Mouse (Mus musculus) hindbrain, embryonic 12.5 days (tissue): ENCODE measurements around the gene Slc27a4. TPM values are rescaled to one million over a fixed set of nuclear protein-coding genes. Genes with fewer than 3 reads are reported as not detected.
"Not testable (repeated sequence)": the region's sequence is repeated elsewhere in the genome, so short reads cannot be mapped to it uniquely, and the experiment has no call there.

ENCODE experiments used
- ATAC-seq: fragments of 200-750 bp; cut with Nextera tagmentation; 2 replicates; pipeline ENCODE4 v1.8.0; 2017; ENCODE audit warnings: moderate TSS enrichment; ENCODE audit not compliant: low FRiP score
- H3K27ac ChIP-seq: fragments of 300-500 bp; sonication (generic); 2 replicates; pipeline ENCODE4 v1.5.1; 2016; ENCODE audit warnings: mild to moderate bottlenecking
- H3K27me3 ChIP-seq: fragments of 300-500 bp; sonication (generic); 2 replicates; pipeline ENCODE4 v1.6.1; 2016; ENCODE audit warnings: mild to moderate bottlenecking
- H3K36me3 ChIP-seq: fragments of 300-500 bp; sonication (generic); 2 replicates; pipeline ENCODE4 v1.6.1; 2016; ENCODE audit warnings: mild to moderate bottlenecking
- H3K4me1 ChIP-seq: fragments of 300-500 bp; sonication (generic); 2 replicates; pipeline ENCODE4 v1.6.1; 2016
- H3K4me2 ChIP-seq: fragments of 300-500 bp; sonication (generic); replicated peaks from 2 replicates; pipeline ENCODE4 v1.6.1; 2016; ENCODE audit warnings: mild to moderate bottlenecking
- H3K4me3 ChIP-seq: fragments of 300-500 bp; sonication (generic); 2 replicates; pipeline ENCODE4 v1.5.1; 2016; ENCODE audit warnings: mild to moderate bottlenecking
- H3K9ac ChIP-seq: fragments of 300-500 bp; sonication (generic); 2 replicates; pipeline ENCODE4 v1.6.1; 2016; ENCODE audit warnings: mild to moderate bottlenecking, moderate library complexity
- H3K9me3 ChIP-seq: fragments of 300-500 bp; sonication (generic); replicated peaks from 2 replicates; pipeline ENCODE4 v1.6.1; 2016; ENCODE audit warnings: mild to moderate bottlenecking
- WGBS: fragments of 180-500 bp; shearing (Covaris S2); methylation state at CpG from one replicate; pipeline ENCODE4 v1.1.7; 2016; 5-methylcytosine and 5-hydroxymethylcytosine counted together
- polyA plus RNA-seq: library from polyadenylated mRNA; unstranded; fragments of >200 nt; fragmentation: Nextera tagmentation; extraction: Ambion mirVana; gene quantifications from 2 replicates; pipeline ENCODE4 v1.2.1, GENCODE M21; 2016

The Slc27a4 gene
- 28.3 and 29.3 TPM in 2 replicates for polyA plus RNA-seq

GRCm38 (mm10) chr2:29802075-29802826 lies at the start of gene Slc27a4:
TSS of gene Slc27a4 (plus strand) at chr2:29802634.
- ATAC-seq = peak; percentile 98
- Histone ChIP-seq H3K27me3 (peaks cover 3% of the 10 kb centered on the region; the same call in 1 of the 2 replicates), H3K4me3 (peak within 1 kb of the TSS; percentile 85), H3K4me2 (peak within 1 kb of the TSS; percentile 70), H3K4me1 (peaks cover 14% of the 10 kb centered on the region), H3K9ac (peak within 1 kb of the TSS; percentile 93), H3K36me3 (peaks cover 35% of the 10 kb centered on the region), H3K27ac (peak within 1 kb of the TSS; percentile 91), H3K9me3 (no peaks in the 10 kb centered on the region)
- 6% methylated on average over 25 of the region's 28 CpGs for WGBS

GRCm38 (mm10) chr2:29755693-29756092 lies 46.7 kb upstream of the Slc27a4 start:
- no peaks in the 10 kb centered on the region for H3K9me3 ChIP-seq
- no peaks in the 10 kb centered on the region for H3K36me3 ChIP-seq
- no peak overlapping the region for H3K4me3 ChIP-seq
- no peak overlapping the region for H3K9ac ChIP-seq
- no peak for ATAC-seq
- peaks cover 29% of the 10 kb centered on the region for H3K27me3 ChIP-seq
- no peak overlapping the region for H3K4me2 ChIP-seq
- H3K4me1 ChIP-seq = peaks cover 12% of the 10 kb centered on the region
- H3K27ac ChIP-seq = no peak overlapping the region

- Histone ChIP-seq H3K27ac (no peak overlapping the region), H3K27me3 (no peaks in the 10 kb centered on the region), H3K36me3 (no peaks in the 10 kb centered on the region), H3K9ac (no peak overlapping the region), H3K9me3 (no peaks in the 10 kb centered on the region), H3K4me3 (no peak overlapping the region), H3K4me2 (no peak overlapping the region), H3K4me1 (no peaks in the 10 kb centered on the region)
- peak; percentile 68; the same call in 1 of the 2 replicates for ATAC-seq
- 3% methylated on average over 1 of the region's 1 CpGs for WGBS
These were observed 37.6 kb upstream of the Slc27a4 start for GRCm38 (mm10) chr2:29764831-29765230.

- H3K4me2 ChIP-seq = no peak overlapping the region
- H3K27me3 ChIP-seq = no peaks in the 10 kb centered on the region
- H3K27ac ChIP-seq = no peak overlapping the region
- no peak overlapping the region for H3K4me3 ChIP-seq
- no peak for ATAC-seq
- no peaks in the 10 kb centered on the region for H3K4me1 ChIP-seq
- no peak overlapping the region for H3K9ac ChIP-seq
- peaks cover 7% of the 10 kb centered on the region; the same call in 1 of the 2 replicates for H3K36me3 ChIP-seq
- H3K9me3 ChIP-seq = no peaks in the 10 kb centered on the region
- WGBS = 74% methylated on average over 11 of the region's 11 CpGs
These were observed 34.3 kb upstream of the Slc27a4 start for GRCm38 (mm10) chr2:29767976-29768709.

- Histone ChIP-seq H3K27ac (no peak overlapping the region), H3K9ac (no peak overlapping the region), H3K4me1 (no peaks in the 10 kb centered on the region), H3K27me3 (no peaks in the 10 kb centered on the region), H3K9me3 (no peaks in the 10 kb centered on the region), H3K36me3 (peaks cover 14% of the 10 kb centered on the region; the same call in 1 of the 2 replicates), H3K4me3 (no peak overlapping the region), H3K4me2 (no peak overlapping the region)
- ATAC-seq = no peak
- WGBS = 73% methylated on average over 9 of the region's 9 CpGs
These were observed 33.5 kb upstream of the Slc27a4 start for GRCm38 (mm10) chr2:29768901-29769300.

- H3K4me1 ChIP-seq = no peaks in the 10 kb centered on the region
- H3K9me3 ChIP-seq = no peaks in the 10 kb centered on the region
- H3K4me2 ChIP-seq = no peak overlapping the region
- H3K4me3 ChIP-seq = no peak overlapping the region
- no peak overlapping the region for H3K27ac ChIP-seq
- H3K27me3 ChIP-seq = no peaks in the 10 kb centered on the region
- no peak for ATAC-seq
- H3K36me3 ChIP-seq = peaks cover 21% of the 10 kb centered on the region
- H3K9ac ChIP-seq = no peak overlapping the region
These were observed 32.3 kb upstream of the Slc27a4 start for GRCm38 (mm10) chr2:29770162-29770561.

GRCm38 (mm10) chr2:29771611-29772461 lies 30.6 kb upstream of the Slc27a4 start:
- H3K27me3 ChIP-seq = no peaks in the 10 kb centered on the region
- no peak overlapping the region for H3K4me3 ChIP-seq
- no peak overlapping the region for H3K27ac ChIP-seq
- no peaks in the 10 kb centered on the region for H3K9me3 ChIP-seq
- H3K4me1 ChIP-seq = no peaks in the 10 kb centered on the region
- 89% methylated on average over 8 of the region's 8 CpGs for WGBS
- no peak overlapping the region for H3K9ac ChIP-seq
- peaks cover 32% of the 10 kb centered on the region for H3K36me3 ChIP-seq
- no peak overlapping the region for H3K4me2 ChIP-seq
- ATAC-seq = no peak

GRCm38 (mm10) chr2:29773323-29773722 lies 29.1 kb upstream of the Slc27a4 start:
- ATAC-seq = no peak
- 90% methylated on average over 4 of the region's 4 CpGs for WGBS
- H3K27ac ChIP-seq = no peak overlapping the region
- no peak overlapping the region for H3K4me2 ChIP-seq
- H3K36me3 ChIP-seq = peaks cover 47% of the 10 kb centered on the region
- H3K27me3 ChIP-seq = no peaks in the 10 kb centered on the region
- no peaks in the 10 kb centered on the region for H3K4me1 ChIP-seq
- no peak overlapping the region for H3K9ac ChIP-seq
- H3K9me3 ChIP-seq = no peaks in the 10 kb centered on the region
- H3K4me3 ChIP-seq = no peak overlapping the region

- not testable (repeated sequence) for H3K9me3 ChIP-seq, ATAC-seq, H3K4me3 ChIP-seq, H3K4me1 ChIP-seq, H3K27ac ChIP-seq, H3K9ac ChIP-seq, H3K27me3 ChIP-seq, H3K4me2 ChIP-seq
- H3K36me3 ChIP-seq = peaks cover 89% of the 10 kb centered on the region
- WGBS = 97% methylated on average over 2 of the region's 2 CpGs
These were observed 21.2 kb upstream of the Slc27a4 start for GRCm38 (mm10) chr2:29781256-29781655.

- Histone ChIP-seq H3K4me3 (no peak overlapping the region), H3K4me1 (peaks cover 16% of the 10 kb centered on the region), H3K36me3 (peaks cover 60% of the 10 kb centered on the region), H3K27me3 (no peaks in the 10 kb centered on the region), H3K9ac (no peak overlapping the region), H3K27ac (no peak overlapping the region), H3K9me3 (no peaks in the 10 kb centered on the region), H3K4me2 (no peak overlapping the region)
- 74% methylated on average over 4 of the region's 4 CpGs for WGBS
- ATAC-seq = no peak
These were observed 18.1 kb upstream of the Slc27a4 start for GRCm38 (mm10) chr2:29784290-29784689.

GRCm38 (mm10) chr2:29787104-29787917 lies 15.1 kb upstream of the Slc27a4 start, which contains the start of gene Coq4:
TSS of gene Coq4 (plus strand) at chr2:29787493.
- H3K9ac ChIP-seq = peak within 1 kb of the TSS; percentile 84
- peak within 1 kb of the TSS; percentile 71 for H3K27ac ChIP-seq
- peak within 1 kb of the TSS; percentile 81 for H3K4me3 ChIP-seq
- 1% methylated on average over 31 of the region's 31 CpGs for WGBS
- no peaks in the 10 kb centered on the region for H3K27me3 ChIP-seq
- peaks cover 52% of the 10 kb centered on the region for H3K36me3 ChIP-seq
- peak within 1 kb of the TSS; percentile 67 for H3K4me2 ChIP-seq
- ATAC-seq = peak; percentile 86
- no peaks in the 10 kb centered on the region for H3K9me3 ChIP-seq
- peaks cover 18% of the 10 kb centered on the region for H3K4me1 ChIP-seq
